Mouse (Mus musculus) CH12.LX (cell line): Measurements from ENCODE around the gene Bsn.

Source experiments
- CTCF ChIP-seq, 2 experiments: IDR thresholded peaks in 1 of 2; conservative IDR thresholded peaks in 1 of 2; 2 replicates each; pipeline ENCODE4 v1.5.1; 2011 to 2012; ENCODE audit warnings: low read depth in 2 of 2, low read length in 2 of 2, improper control_type of control experiment in 1 of 2, inconsistent platforms in 1 of 2, mild to moderate bottlenecking in 1 of 2, moderate library complexity in 1 of 2
- GABPA ChIP-seq: IDR thresholded peaks from 2 replicates; pipeline ENCODE4 v1.6.1; 2012; ENCODE audit warnings: low read depth, low read length, improper control_type of control experiment, inconsistent platforms; ENCODE audit not compliant: insufficient replicate concordance
- HCFC1 ChIP-seq: IDR thresholded peaks from 2 replicates; pipeline ENCODE4 v1.6.1; 2012; ENCODE audit warnings: low read depth, mild to moderate bottlenecking, inconsistent platforms, low read length, improper control_type of control experiment
- JUND ChIP-seq: conservative IDR thresholded peaks from 2 replicates; pipeline ENCODE4 v1.6.1; 2011; ENCODE audit warnings: low read depth, low read length, improper control_type of control experiment
- MAFK ChIP-seq: IDR thresholded peaks from 2 replicates; pipeline ENCODE4 v1.6.1; 2011; ENCODE audit warnings: low read length, improper control_type of control experiment; ENCODE audit not compliant: insufficient replicate concordance
- MAX ChIP-seq: IDR thresholded peaks from 2 replicates; pipeline ENCODE4 v1.6.1; 2011; ENCODE audit warnings: low read length, improper control_type of control experiment
- MXI1 ChIP-seq: IDR thresholded peaks from 2 replicates; pipeline ENCODE4 v1.6.1; 2011; ENCODE audit warnings: mild to moderate bottlenecking, low read depth, low read length, improper control_type of control experiment
- PAX5 ChIP-seq: IDR thresholded peaks from 2 replicates; pipeline ENCODE4 v1.6.1; 2012; ENCODE audit warnings: low read length, inconsistent platforms, mixed read lengths
- POLR2A ChIP-seq: IDR thresholded peaks from 2 replicates; pipeline ENCODE4 v1.6.1; 2011; ENCODE audit warnings: low read depth, mild to moderate bottlenecking, improper control_type of control experiment, low read length
- RAD21 ChIP-seq: IDR thresholded peaks from 2 replicates; pipeline ENCODE4 v1.6.1; 2011; ENCODE audit warnings: low read depth, mild to moderate bottlenecking, low read length, improper control_type of control experiment, moderate library complexity
- TCF12 ChIP-seq: IDR thresholded peaks from 2 replicates; pipeline ENCODE4 v1.6.1; 2014; ENCODE audit warnings: low read depth, mild to moderate bottlenecking, inconsistent platforms, low read length, improper control_type of control experiment
- USF2 ChIP-seq: conservative IDR thresholded peaks from 2 replicates; pipeline ENCODE4 v1.6.1; 2011; ENCODE audit warnings: low read depth, low read length, improper control_type of control experiment
- ZC3H11A ChIP-seq: IDR thresholded peaks from 2 replicates; pipeline ENCODE4 v1.6.1; 2012; ENCODE audit warnings: low read depth, mild to moderate bottlenecking, inconsistent platforms, low read length, improper control_type of control experiment

DNA sequence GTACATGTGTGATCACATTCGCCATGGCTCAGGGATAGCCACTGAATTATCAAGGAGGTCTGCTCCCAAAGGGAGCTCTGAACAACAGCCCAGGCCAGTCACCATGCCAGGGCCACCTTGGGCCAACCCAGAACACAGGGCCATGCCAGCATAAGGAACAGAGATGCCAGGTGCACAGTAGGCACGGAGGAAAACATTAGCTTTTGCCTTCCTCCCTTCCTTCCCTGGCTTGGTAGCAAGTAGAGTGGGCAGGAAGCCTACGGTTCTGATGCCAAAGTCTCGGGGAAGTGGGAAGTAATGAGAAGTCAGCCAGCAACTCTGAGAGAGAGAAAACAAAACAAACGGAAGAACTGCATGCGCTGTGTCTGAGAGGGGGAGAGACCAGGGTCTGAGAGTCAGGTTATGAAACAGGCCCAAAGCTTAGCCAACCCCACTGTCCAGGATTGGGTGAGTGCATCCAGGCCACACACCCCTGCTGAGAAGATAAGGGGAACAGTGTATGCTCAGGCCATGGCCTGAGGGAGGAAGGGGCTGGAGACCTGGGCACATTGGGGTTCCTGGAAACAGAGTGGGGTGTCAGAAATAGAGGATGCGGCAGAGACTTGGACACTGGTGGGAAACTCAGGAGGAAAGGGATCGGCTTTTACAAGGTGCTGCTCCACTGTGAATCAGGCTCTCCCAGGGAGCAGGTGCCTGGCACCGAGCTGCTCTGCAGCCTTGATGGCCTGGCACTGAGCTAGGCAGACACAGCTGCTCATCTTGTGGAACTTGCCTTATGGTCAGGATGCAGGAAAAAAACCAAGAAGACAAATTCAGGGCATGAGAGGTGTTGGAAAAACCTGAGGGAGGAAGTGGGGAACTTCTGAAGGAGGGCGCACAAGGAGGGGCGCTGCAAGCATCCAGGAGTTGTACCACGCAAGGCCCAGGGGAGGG, 36.4 kb downstream of the Bsn start:
- TF ChIP-seq CTCF (conservative IDR thresholded peaks at IDR 0.05 in 1 of 2, IDR thresholded peaks at IDR 0.05 in 1 of 2; ENCODE audit: low read depth in 2 of 2, low read length in 2 of 2) (no peak), GABPA (no peak), POLR2A (no peak), HCFC1 (no peak), USF2 (no peak), TCF12 (no peak), RAD21 (no peak), ZC3H11A (no peak), MAFK (no peak), JUND (no peak), MAX (no peak), PAX5 (no peak), MXI1 (no peak)
